Mouse (Mus musculus): Measurements from ENCODE around the gene Atg4c.

Atg4c gene

GRCm38 (mm10) chr4:99186412-99187125 lies 7.2 kb upstream of the Atg4c start:
- CTCF ChIA-PET = no interaction called here

GRCm38 (mm10) chr4:99192640-99193039 lies 1.1 kb upstream of the Atg4c start:
- CTCF ChIA-PET = no interaction called here

GRCm38 (mm10) chr4:99193214-99193613 lies 520 bp upstream of the Atg4c start:
- CTCF ChIA-PET = no interaction called here

GRCm38 (mm10) chr4:99194826-99195225 lies 1.1 kb downstream of the Atg4c start:
- CTCF ChIA-PET = no interaction called here

- CTCF ChIA-PET = no interaction called here
Observed at GRCm38 (mm10) chr4:99198721-99199120, 5.0 kb downstream of the Atg4c start.

GRCm38 (mm10) chr4:99199757-99200251 lies 6.1 kb downstream of the Atg4c start:
- CTCF ChIA-PET = no interaction called here

- CTCF ChIA-PET = no interaction called here
Observed at GRCm38 (mm10) chr4:99200383-99201136, 6.8 kb downstream of the Atg4c start.

GRCm38 (mm10) chr4:99205773-99206172 lies 12.0 kb downstream of the Atg4c start:
- CTCF ChIA-PET = no interaction called here

- CTCF ChIA-PET = no interaction called here
Observed at GRCm38 (mm10) chr4:99206356-99206755, 12.6 kb downstream of the Atg4c start.

- CTCF ChIA-PET = no interaction called here
Observed at GRCm38 (mm10) chr4:99210087-99210486, 16.4 kb downstream of the Atg4c start.

GRCm38 (mm10) chr4:99211606-99212005 lies 17.9 kb downstream of the Atg4c start:
- CTCF ChIA-PET = no interaction called here

GRCm38 (mm10) chr4:99213123-99213522 lies 19.4 kb downstream of the Atg4c start:
- CTCF ChIA-PET = interaction anchor here (0.6 kb wide), 1 partner anchor 11 kb away, joined by 3 read pairs; no protein-coding TSS in a partner anchor

- CTCF ChIA-PET = no interaction called here
Observed at GRCm38 (mm10) chr4:99222221-99222620, 28.5 kb downstream of the Atg4c start.

GRCm38 (mm10) chr4:99224790-99225189 lies 31.1 kb downstream of the Atg4c start:
- CTCF ChIA-PET = no interaction called here

- CTCF ChIA-PET = no interaction called here
Observed at GRCm38 (mm10) chr4:99227226-99227625, 33.5 kb downstream of the Atg4c start.

GRCm38 (mm10) chr4:99229371-99229770 lies 35.6 kb downstream of the Atg4c start:
- CTCF ChIA-PET = no interaction called here

- CTCF ChIA-PET = interaction anchor here (0.7 kb wide), 1 partner anchor 703 kb away, joined by 3 read pairs; no protein-coding TSS in a partner anchor
Observed at GRCm38 (mm10) chr4:99235203-99235856, 41.6 kb downstream of the Atg4c start.

- CTCF ChIA-PET = no interaction called here
Observed at GRCm38 (mm10) chr4:99238305-99238704, 44.6 kb downstream of the Atg4c start.

GRCm38 (mm10) chr4:99241674-99242073 lies 47.9 kb downstream of the Atg4c start:
- CTCF ChIA-PET = interaction anchor here (0.5 to 0.6 kb wide), 2 partner anchors 26 to 136 kb away, joined by 3 read pairs; no protein-coding TSS in a partner anchor

GRCm38 (mm10) chr4:99249358-99249757 lies 55.6 kb downstream of the Atg4c start:
- CTCF ChIA-PET = no interaction called here

- CTCF ChIA-PET = no interaction called here
Observed at GRCm38 (mm10) chr4:99249826-99250225, 56.1 kb downstream of the Atg4c start.

GRCm38 (mm10) chr4:99252957-99253356 lies 59.2 kb downstream of the Atg4c start:
- CTCF ChIA-PET = interaction anchor here (0.7 kb wide), 1 partner anchor 25 kb away, joined by 5 read pairs; no protein-coding TSS in a partner anchor

All from spleen, embryonic (tissue).